Mouse (Mus musculus) MEL-GATA-1-ER (cell line): Measurements from ENCODE around the gene Usp3.

Experiments used
- DNase-seq: peaks from one replicate; pipeline ENCODE4 v3.0.0-alpha.2; 2012; ENCODE audit warnings: low read depth; ENCODE audit errors: extremely low read depth

Usp3 gene

DNA sequence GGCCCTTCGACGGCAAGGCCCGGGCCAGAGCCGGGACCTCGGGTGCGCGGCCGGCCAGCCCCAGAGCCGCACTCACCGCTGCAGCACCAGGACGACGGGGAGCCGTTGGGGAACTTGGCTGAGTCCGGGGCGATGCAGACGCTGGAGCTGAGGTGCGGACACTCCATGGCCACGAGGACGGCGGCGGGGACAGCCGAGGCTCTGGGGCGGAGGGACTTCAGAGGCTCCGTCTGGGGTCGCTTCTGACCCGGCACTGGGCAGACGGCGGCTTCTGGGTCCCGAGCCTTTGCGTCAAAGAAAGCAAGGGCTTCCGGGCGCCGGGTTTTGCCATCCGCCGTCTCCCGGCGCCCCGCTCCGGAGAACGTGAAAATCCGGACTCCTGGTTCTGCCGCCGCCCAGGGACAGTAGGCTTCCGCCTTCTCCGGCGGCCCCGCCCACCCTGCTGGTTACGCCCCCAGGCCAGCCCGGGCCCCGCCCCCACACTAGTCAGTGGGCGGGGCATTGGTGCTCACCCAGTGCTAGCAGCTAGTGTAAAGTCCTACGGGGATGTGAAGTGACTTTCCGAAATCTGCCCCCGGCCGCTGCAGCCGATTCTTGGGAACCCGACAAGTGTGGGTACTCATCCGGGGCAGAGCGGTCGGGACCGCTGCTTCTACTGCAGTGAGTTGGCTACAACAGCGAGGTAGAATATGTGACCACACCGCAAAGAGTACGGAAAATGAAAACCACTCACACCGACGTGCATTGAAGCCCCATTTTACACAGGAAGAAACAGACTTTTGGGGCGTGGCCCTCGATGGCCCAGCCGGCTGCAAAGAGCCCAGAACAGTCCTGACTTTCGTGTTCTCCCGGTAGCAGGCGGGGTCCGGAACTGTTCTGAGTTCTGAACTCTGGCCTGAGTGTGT lies at the start of gene Usp3:
Gene Usp3 (minus strand): TSS at position 435 of the 905 bp plus-strand sequence.
- DNase-seq, result peak; percentile 79

- no peak for DNase-seq
Measured at GRCm38 (mm10) chr9:66640491-66640890, 47.5 kb upstream of the Usp3 start.

GRCm38 (mm10) chr9:66639626-66640025 lies 46.7 kb upstream of the Usp3 start:
- DNase-seq, result no peak

DNA sequence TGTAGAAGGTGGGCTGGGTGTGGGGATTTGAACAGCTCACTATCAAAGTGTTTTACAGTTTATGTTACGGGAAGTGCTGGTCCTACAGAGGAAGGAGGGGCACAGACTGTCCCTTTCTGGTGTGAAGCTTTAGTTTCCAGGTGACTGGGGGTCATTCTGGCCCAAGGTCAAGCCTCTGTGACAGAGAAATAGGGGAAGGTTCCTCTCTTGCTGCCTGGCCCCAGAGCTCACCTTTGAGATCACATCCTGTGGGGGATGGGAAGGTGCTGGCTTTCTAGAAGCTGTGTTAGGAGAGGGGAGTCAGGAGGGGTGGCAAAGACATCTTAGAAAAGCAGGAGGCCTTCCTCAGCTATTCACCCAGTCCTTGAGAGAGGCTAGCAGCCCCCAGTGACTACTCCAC lies 39.5 kb upstream of the Usp3 start:
- DNase-seq, result no peak

- no peak for DNase-seq
Measured at GRCm38 (mm10) chr9:66630931-66631330, 38.0 kb upstream of the Usp3 start.

- DNase-seq, result no peak
Measured at GRCm38 (mm10) chr9:66626661-66627060, 33.7 kb upstream of the Usp3 start.

DNA sequence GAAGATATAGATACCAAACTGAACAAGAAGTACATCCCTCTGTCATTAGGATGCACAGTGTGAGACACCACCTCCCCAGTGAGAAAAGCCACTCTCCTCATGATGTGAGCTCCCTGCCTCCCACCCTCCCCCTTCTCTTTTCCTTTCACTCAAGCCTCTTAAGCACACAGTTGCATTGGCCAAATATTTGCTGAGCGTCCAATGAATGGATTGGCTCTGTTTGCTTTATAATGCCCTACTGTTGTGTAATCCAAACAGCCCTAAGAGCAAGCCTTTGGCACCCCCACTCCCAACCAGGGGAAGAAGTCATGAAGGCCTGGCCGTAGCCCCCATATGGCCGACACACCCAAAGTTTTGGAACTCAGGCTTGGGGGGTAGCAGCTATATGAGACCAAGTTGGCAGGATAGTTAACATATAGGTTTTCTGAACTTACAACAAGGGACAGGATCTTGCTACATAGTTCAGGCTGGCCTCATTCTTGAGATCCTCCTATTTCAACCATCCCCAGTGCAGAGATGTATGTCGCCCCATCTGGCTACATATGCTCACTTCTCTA lies 33.1 kb upstream of the Usp3 start:
- DNase-seq, result no peak

DNA sequence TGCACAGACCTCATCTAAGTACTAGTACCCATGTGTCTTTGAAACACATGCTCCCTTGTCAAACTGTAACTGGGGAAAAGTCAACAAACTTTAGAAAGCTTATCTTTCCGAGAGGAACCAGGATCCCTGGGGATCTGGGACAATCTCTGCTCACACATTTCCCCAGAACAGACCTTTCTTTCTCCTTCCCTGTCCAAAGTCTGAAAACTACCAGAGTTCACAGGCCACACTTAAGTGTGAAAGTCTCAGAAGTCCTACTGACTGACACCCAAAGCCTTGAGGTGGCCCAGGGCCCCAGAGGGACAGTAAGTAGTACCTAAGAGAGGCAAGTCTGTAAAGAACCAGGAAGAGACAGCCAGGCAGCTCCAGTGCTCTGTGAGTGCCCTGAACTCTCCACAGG lies 31.9 kb upstream of the Usp3 start:
- no peak for DNase-seq

GRCm38 (mm10) chr9:66623627-66624026 lies 30.7 kb upstream of the Usp3 start:
- no peak for DNase-seq

- peak; percentile 99 for DNase-seq
Measured at GRCm38 (mm10) chr9:66620581-66620981, 27.6 kb upstream of the Usp3 start.

DNA sequence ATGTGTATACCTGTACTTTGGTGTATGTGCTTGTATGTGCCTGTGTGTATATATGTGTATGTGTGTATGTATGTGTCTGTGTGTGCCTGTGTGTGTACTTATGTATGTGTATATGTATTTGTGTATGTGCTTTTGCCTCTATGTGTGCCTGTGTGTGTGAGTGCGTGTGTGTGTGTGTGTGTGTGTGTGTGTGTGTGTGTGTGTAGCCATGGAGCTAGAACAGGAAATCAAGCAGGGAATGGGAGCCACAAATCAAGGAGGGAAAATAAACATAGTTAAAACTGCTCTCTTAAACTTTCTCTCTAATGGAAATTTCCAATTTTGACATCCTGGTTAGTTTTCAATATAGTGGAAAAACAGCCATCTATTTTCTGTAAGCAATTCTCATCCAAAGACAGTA lies 27.1 kb upstream of the Usp3 start:
- DNase-seq, result no peak

DNA sequence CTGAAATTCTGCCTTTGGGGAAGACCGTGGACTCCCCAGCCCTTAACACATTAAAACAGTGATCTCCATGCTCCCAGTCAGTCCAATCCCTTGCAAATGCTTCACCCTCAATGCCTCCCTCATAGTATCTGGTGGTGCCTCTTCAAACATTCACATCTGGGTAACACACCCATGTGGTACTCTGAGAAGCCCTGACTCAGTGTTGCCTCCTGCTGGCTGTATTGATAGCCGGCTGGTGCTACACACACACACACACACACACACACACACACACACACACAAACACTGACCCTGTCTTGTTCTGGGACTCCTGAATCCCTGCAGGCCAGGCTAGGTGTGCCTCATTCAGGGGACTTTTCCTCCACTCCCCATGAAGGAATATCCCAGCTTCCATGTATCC lies 24.9 kb upstream of the Usp3 start:
- DNase-seq, result no peak

GRCm38 (mm10) chr9:66616858-66617257 lies 23.9 kb upstream of the Usp3 start:
- DNase-seq, result peak; percentile 55

- no peak for DNase-seq
Measured at GRCm38 (mm10) chr9:66615141-66615540, 22.2 kb upstream of the Usp3 start.

DNA sequence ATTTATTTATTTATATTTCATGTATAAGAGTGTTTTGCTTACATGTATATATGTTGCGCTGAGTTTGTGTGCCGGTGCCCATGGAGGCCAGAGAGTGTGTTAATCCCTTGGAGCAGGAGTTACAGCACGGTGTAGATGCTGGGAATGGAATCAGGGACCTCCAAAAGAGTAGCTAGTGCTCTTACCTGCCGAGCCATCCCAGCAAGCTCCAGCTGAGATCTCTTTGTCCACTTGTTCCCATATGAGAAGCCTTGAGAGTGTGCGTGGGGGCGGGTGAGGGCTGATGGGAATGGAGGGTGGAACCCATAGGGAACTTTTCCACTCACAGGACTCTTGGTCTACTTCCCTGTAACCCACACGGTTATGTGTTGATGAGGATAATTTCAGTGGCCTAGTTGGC lies 21.6 kb upstream of the Usp3 start:
- DNase-seq, result no peak

- DNase-seq, result no peak
Measured at GRCm38 (mm10) chr9:66613667-66614066, 20.7 kb upstream of the Usp3 start.

DNA sequence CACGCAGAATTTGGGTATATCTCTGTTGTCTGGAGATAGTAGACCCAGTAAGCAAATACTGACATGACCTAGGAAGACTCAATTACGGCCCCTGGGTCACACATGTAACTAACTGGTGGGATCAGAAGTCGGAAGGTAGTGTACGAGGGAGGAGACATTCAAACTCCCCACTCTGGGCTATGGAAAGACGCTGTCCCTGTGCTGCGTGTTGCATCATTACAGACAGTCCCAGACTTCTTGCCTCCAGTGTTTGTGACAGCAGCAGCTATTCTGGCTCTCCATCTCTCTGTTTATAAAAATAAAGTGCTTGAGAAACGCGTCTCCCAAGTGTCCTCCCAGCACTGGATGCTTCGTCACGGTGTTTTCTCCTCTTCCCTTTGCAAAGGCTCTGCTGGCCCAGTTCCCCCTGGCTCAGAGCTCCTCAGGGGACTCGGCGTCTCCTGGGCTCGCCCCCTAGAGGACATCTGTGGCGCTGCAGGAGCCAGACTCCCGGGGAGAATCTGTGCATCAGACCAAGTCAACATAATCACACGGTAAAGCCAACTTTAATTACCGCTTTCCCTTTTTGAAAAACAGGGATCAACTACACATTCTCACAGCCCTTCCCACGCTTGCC lies 18.6 kb upstream of the Usp3 start:
- DNase-seq, result peak; percentile 64

DNA sequence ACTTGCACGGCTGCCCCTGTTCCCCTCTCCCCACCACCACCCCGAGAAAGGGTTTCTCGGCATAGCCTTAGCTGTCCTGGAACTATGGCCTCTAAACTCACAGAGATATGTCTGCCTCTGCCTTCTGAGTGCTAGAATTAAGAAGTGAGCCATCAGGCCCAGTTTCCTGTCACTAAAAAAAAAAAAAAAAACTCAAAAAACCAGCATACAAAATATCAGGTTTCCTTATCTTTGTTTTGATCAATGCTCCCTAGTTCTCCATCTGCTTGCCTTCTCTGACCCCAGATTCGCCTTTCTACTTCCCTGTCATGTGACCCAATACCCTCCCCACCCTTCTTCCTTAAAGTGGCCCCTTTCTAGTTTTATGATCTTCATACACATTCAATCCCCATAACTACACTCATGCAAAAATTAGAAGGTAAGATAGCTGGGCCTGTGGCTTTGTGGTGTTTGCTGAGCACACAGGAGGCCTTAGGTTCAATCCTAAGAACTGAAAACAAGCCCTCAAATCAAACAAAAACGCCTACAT lies 15.9 kb upstream of the Usp3 start:
- DNase-seq, result no peak

DNA sequence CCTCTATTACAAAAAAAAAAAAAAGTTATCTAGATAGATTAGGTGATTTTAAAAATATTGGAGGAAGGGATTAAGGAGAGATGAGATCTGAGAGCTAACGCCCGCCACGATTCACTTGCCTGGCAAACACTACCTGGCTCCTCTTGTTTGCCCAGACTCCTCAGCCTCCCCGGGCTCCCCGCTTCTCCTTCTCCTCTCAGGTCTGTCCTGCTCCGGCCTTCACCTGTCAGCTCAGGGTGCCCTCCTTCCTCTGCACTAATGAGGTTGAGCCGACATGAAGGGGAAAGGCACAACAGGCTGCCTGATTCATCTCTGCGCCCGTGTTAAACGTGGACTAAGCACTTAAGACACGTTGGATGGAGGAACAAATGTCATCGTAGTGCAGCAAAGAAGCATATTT lies 13.9 kb upstream of the Usp3 start:
- DNase-seq, result no peak

DNA sequence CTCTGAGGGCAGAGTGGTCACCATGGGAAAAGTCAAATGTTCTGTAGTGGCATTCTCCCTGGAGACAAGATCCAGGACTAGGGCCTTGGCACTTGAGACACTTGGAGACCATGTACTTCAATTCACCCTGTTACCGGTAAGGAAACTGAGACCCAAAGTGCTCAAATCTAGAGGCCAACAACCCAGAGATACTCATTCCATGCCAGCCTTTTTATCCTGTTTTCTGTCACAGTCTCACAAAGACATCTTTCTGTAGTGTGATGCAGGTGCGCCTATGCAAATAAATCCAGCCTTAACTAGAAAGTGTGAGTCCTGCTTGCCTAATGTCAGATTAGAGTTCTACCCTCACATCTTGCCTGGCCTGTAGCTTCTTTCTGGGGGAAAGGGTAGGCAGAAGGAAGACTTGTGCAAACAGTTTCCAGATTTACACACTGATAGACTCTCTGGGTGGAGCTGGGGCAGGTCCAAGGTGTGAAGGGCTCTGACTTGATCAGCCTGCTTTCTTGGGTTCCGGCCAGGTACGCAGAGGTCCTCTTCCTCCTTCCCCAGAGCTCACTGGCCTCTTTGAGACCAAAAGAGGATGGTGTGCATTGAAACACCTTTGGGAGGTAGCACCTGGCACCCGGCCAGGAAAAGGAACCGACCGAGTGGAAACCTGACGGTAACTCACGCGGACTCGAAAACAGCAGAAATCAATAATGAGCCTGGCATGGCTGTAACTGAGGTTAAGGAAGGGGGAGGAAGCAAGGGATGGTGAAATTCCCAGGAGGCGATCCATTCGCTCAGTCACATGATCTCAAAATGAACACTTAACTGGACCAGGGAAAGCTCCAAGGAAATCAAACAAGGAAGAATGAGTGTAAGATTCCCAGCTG lies 13.2 kb upstream of the Usp3 start:
- DNase-seq, result no peak
